Mouse (Mus musculus) neural tube, postnatal 0 days (tissue): Measurements from ENCODE around the gene Ift172. TPM values are rescaled to one million over a fixed set of nuclear protein-coding genes. Genes with fewer than 3 reads are reported as not detected.

Experiments used
- polyA plus RNA-seq: library from polyadenylated mRNA; unstranded; fragments of >200 nt; fragmentation: Nextera tagmentation; extraction: Ambion mirVana; gene quantifications from 2 replicates; pipeline ENCODE4 v1.2.1, GENCODE M21; 2015

Gene Ift172
- polyA plus RNA-seq = 21.7 and 24.5 TPM in 2 replicates

DNA sequence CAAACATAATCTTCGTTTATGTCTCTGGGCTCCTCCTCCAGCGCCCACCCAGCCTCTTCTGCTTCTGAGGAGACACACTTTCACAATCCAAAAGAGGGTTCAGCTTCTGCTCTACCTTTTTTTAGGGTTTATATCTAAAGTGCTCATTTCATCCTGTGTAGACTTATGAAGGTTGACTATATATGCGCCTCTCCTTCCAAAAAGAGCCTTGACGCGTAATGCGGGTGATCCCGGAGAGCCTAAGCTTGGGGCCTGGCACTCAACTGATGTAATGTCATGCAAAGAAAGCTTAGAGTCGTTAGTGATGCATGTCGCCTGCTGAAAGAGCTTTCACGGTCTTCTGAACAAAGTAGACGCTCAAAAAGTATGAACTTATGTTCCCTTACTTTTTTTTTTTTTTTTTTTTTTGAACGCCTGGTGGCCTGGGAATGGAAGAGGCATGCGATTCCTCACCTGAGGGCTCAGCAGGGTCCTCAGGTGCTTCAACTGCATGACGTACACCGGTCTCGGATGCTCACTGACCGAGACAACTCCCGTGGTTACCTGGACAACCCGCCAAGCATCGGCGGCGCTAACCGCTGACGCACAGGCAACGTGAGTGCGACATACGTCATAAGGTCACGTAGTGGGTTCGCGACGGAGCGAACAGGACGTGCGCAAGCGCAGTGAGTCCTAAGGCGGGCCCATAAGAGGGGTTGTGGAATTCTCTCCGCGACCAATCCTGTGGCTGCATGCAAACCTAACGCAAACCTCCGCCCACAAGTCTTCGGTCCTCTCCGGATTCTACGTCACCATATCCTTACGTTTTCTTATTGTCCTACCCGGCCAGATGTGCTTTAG lies at the start of gene Ift172:
Gene Ift172, minus strand, starts transcription at position 596 of the 840 bp plus-strand sequence.

DNA sequence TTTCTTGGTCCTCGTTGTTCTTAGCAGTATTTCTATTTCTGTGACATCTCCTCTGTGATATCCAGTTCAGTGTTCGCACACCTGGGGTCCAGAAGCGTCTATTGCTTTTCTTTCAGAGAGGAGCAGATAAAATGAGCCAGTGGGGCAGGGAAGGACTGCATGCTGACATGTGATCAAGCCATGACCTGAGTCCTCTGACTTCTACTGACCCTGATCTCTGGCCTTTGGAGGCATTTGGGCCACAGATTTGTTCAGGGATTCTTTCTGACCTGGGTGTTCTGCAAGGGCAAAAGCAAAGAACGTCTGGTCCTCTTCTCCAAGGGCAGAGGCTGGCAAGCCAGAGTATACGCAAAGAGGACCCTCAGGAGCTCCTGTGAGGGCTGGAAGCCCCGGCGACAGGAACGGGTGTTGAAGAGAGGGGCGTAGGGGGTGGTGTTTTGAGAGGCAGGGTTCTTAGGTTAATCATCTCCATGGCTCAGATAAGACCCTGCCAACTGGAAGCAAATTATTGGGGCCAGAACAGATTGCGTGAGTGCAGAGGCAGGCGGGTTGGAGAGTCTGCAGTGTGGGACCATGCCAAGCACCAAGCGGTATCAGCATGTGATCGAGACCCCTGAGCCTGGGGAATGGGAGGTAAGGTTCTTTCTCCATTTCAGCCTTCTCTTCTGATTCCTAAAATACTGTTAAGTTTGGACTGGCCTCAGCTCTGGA lies 6.3 kb upstream of the Ift172 start, which contains the start of gene Gckr:
Gene Gckr, plus strand, starts transcription at position 397 of the 711 bp plus-strand sequence.

GRCm38 (mm10) chr5:31295606-31296141 lies 4.8 kb upstream of the Ift172 start, which contains the start of gene Fndc4:
Gene Fndc4 (minus strand): TSS chr5:31296080.

GRCm38 (mm10) chr5:31251541-31252101 lies 39.3 kb downstream of the Ift172 start, which contains the start of gene Krtcap3:
Gene Krtcap3 (plus strand): TSS chr5:31251691.

GRCm38 (mm10) chr5:31240637-31241521 lies 50.0 kb downstream of the Ift172 start, which contains the start of the genes Nrbp1 and Gm9970:
Gene Nrbp1 (plus strand): TSS chr5:31240864.
Gene Gm9970 (minus strand): TSS chr5:31241232.

DNA sequence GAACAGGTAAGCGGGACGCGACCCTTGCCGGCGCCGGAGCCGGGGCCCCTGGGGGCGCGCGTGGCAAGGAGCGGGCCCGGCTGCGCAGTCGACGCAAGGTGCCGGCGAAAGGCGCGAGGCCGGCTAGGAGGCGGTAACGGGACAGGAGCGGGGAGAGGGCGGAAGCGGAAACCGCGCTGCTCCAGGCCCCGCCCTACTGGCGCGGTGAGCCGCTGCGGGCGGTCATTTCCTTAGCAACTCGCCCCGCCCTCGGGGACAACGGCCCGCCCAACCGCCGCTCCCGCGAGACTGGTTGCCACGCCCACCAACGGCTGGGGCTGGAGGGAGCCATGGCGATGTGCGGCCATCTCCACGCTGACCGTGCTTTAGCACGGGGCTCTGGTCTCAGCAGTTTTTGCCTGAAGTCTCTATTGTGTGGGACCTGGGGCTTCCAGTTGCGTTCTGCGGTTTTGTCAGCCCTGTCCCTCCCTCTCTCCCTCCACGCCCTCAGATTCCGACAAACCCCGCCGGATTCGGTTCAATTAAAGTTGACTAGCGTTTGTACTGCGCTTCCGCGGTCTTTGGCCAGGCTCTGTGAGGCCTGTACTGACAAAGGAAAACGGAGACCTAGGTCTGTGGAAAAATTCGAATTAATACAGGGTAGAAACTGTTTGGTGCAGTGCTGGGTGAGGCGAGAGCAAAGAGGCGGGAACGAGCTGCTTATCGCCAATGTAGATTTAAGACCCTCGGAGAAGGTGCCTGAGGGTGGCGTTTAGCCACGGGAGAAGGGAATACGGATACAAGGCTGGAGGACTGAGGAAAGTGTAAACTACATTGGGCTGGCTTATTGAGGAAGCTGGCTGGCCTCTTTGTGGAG lies 70.2 kb downstream of the Ift172 start, which contains the start of gene Ppm1g:
Gene Ppm1g, minus strand, starts transcription at position 240 of the 856 bp plus-strand sequence.

Other genes starting within 250 kb of the Ift172 start
- 231 and 250 TPM in 2 replicates for gene Atraid, start 242.8 kb downstream of the Ift172 start, polyA plus RNA-seq
- 18.0 and 20.8 TPM in 2 replicates for gene Slc5a6, start 242.2 kb downstream of the Ift172 start, polyA plus RNA-seq
- gene Cad, start 236.3 kb downstream of the Ift172 start, polyA plus RNA-seq = 6.8 and 8.6 TPM in 2 replicates
- not detected in 2 replicates for gene Dnajc5g, start 184.8 kb downstream of the Ift172 start, polyA plus RNA-seq
- 55.6 and 64.5 TPM in 2 replicates for gene Slc30a3, start 182.9 kb downstream of the Ift172 start, polyA plus RNA-seq
- gene Trim54, start 174.4 kb downstream of the Ift172 start, polyA plus RNA-seq = 0.15 and 0.41 TPM in 2 replicates
- gene Ucn, start 152.3 kb downstream of the Ift172 start, polyA plus RNA-seq = 3.7 and 4.7 TPM in 2 replicates
- 53.5 and 60.8 TPM in 2 replicates for gene Mpv17, start 136.9 kb downstream of the Ift172 start, polyA plus RNA-seq
- 1.1 and 2.2 TPM in 2 replicates for gene Gm29609, start 111.2 kb downstream of the Ift172 start, polyA plus RNA-seq
- gene Gtf3c2, start 111.0 kb downstream of the Ift172 start, polyA plus RNA-seq = 34.0 and 42.3 TPM in 2 replicates
- 101 and 105 TPM in 2 replicates for gene Snx17, start 97.9 kb downstream of the Ift172 start, polyA plus RNA-seq
- 74.3 and 83.1 TPM in 2 replicates for gene Eif2b4, start 97.7 kb downstream of the Ift172 start, polyA plus RNA-seq
- 15.1 and 15.4 TPM in 2 replicates for gene Zfp513, start 88.8 kb downstream of the Ift172 start, polyA plus RNA-seq
- gene Ppm1g, start 70.4 kb downstream of the Ift172 start, polyA plus RNA-seq = 138 and 151 TPM in 2 replicates
- gene Nrbp1, start 50.3 kb downstream of the Ift172 start, polyA plus RNA-seq = 131 and 147 TPM in 2 replicates
- gene Gm9970, start 49.9 kb downstream of the Ift172 start, polyA plus RNA-seq = 0.93 and 1.6 TPM in 2 replicates
- 4.7 and 5.5 TPM in 2 replicates for gene Krtcap3, start 39.4 kb downstream of the Ift172 start, polyA plus RNA-seq
- 165 and 168 TPM in 2 replicates for gene Fndc4, start 5.0 kb upstream of the Ift172 start, polyA plus RNA-seq
- gene Gckr, start 6.3 kb upstream of the Ift172 start, polyA plus RNA-seq = 0.32 and 0.43 TPM in 2 replicates
- gene Zfp512, start 161.3 kb upstream of the Ift172 start, polyA plus RNA-seq = 58.2 and 66.0 TPM in 2 replicates
- not detected in 2 replicates for gene 4930548H24Rik, start 194.6 kb upstream of the Ift172 start, polyA plus RNA-seq
- 62.2 and 73.0 TPM in 2 replicates for gene Gpn1, start 203.6 kb upstream of the Ift172 start, polyA plus RNA-seq
- 34.7 and 35.2 TPM in 2 replicates for gene Slc4a1ap, start 235.9 kb upstream of the Ift172 start, polyA plus RNA-seq
- gene Supt7l, start 236.7 kb upstream of the Ift172 start, polyA plus RNA-seq = 16.9 and 17.2 TPM in 2 replicates